22 mouse cellular contexts compared by ENCODE assay signal in genomic region chr17:83483784-83484183, GRCm38 (mm10). TPM values are rescaled to one million over a fixed set of nuclear protein-coding genes. Genes with fewer than 3 reads are reported as not detected.
DNase-seq lines count a peak whose midpoint lies in the region; ATAC-seq and TF ChIP-seq lines count a peak whose summit lies in the region.
"Had no signal": no experiment of that assay in that cellular context is flagged by ENCODE, and none has a peak within 500 bp of the region (broad histone marks: within the 10 kb centered on the region; RNA-seq: fewer than 3 reads in every experiment).

No protein-coding gene starts in this region.

- no peaks in the 10 kb centered on the region for H3K27me3 ChIP-seq in liver, adult 2 months (ENCODE audit: control insufficient read depth, insufficient read depth, low read length)
- H3K27me3 ChIP-seq in liver, postnatal 0 days (ENCODE audit: insufficient read depth, low read length): no peaks in the 10 kb centered on the region
- H3K27me3 ChIP-seq in intestine, embryonic 16.5 days (replicated peaks; ENCODE audit: control insufficient read depth, insufficient read depth, low read length): no peaks in the 10 kb centered on the region
- H3K27me3 ChIP-seq in forebrain, embryonic 13.5 days: no peaks in the 10 kb centered on the region
- H3K27me3 ChIP-seq: heart, embryonic 15.5 days; hindbrain, embryonic 13.5 days; Patski had no signal

- 0 out of 2 replicates have a peak, but pooled peaks cover under 1% of the 10 kb centered on the region for H3K36me3 ChIP-seq in liver, adult 2 months (ENCODE audit: control insufficient read depth, insufficient read depth, low read length)
- peaks cover 4% of the 10 kb centered on the region; the same call in 1 of the 2 replicates for H3K36me3 ChIP-seq in liver, postnatal 0 days (replicated peaks; ENCODE audit: insufficient read depth, low read length)
- 0 out of 2 replicates have a peak, but pooled peaks cover 11% of the 10 kb centered on the region for H3K36me3 ChIP-seq in intestine, embryonic 16.5 days (ENCODE audit: control insufficient read depth, insufficient read depth, low read length)
- H3K36me3 ChIP-seq in forebrain, embryonic 13.5 days (ENCODE audit: poor library complexity, severe bottlenecking): peaks cover 27% of the 10 kb centered on the region

- H3K4me2 ChIP-seq in liver, postnatal 0 days (ENCODE audit: low read depth, low read length): no peak overlapping the region
- no peak overlapping the region for H3K4me2 ChIP-seq in intestine, embryonic 16.5 days (ENCODE audit: low read depth, low read length)
- H3K4me2 ChIP-seq in forebrain, embryonic 13.5 days: no peak overlapping the region
- H3K4me2 ChIP-seq: heart, embryonic 11.5 days; heart, embryonic 15.5 days; hindbrain, embryonic 13.5 days had no signal

- TF ChIP-seq CTCF in liver, adult 2 months (IDR thresholded peaks at IDR 0.05; ENCODE audit: low read depth, low read length): no peak
- no peak for TF ChIP-seq CTCF in liver, postnatal 0 days (IDR thresholded peaks at IDR 0.05; ENCODE audit: low read depth)

- no peak for TF ChIP-seq EP300 in liver, postnatal 0 days (IDR thresholded peaks at IDR 0.05; ENCODE audit: low read depth)

- ATAC-seq in liver, postnatal 0 days: no peak
- ATAC-seq in granulocyte monocyte progenitor cell, adult 5-6 weeks (replicated peaks; ENCODE audit: poor library complexity, severe bottlenecking): 0 out of 2 replicates have a peak, but pooled peaks have one; percentile 5
- peak; percentile 9; the same call in 1 of the 2 replicates for ATAC-seq in intestine, embryonic 16.5 days
- no peak for ATAC-seq in forebrain, embryonic 13.5 days
- ATAC-seq: forebrain, embryonic 14.5 days; hindbrain, postnatal 0 days; Patski had no signal

- peak overlapping the region; percentile 95 for H3K27ac ChIP-seq in liver, adult 2 months (replicated peaks; ENCODE audit: insufficient read depth, low read depth, low read length)
- H3K27ac ChIP-seq in liver, postnatal 0 days (ENCODE audit: low read depth): no peak overlapping the region
- H3K27ac ChIP-seq in intestine, embryonic 16.5 days (ENCODE audit: low read length): 0 out of 2 replicates have a peak overlapping the region, but pooled peaks have one; percentile 61
- no peak overlapping the region for H3K27ac ChIP-seq in forebrain, embryonic 13.5 days
- H3K27ac ChIP-seq: embryonic facial prominence, embryonic 10.5 days; heart, adult 2 months; heart, embryonic 15.5 days; hindbrain, embryonic 13.5 days; hindbrain, postnatal 0 days had no signal

- H3K79me2 ChIP-seq in liver, adult 2 months (ENCODE audit: control insufficient read depth, insufficient read depth, low read length): no peaks in the 10 kb centered on the region

- H3K4me3 ChIP-seq in liver, adult 2 months (ENCODE audit: insufficient read depth, low read depth, low read length): no peak overlapping the region
- H3K4me3 ChIP-seq in liver, postnatal 0 days (ENCODE audit: low read depth, low read length): no peak overlapping the region
- H3K4me3 ChIP-seq in intestine, embryonic 16.5 days (ENCODE audit: low read length): no peak overlapping the region
- no peak overlapping the region for H3K4me3 ChIP-seq in forebrain, embryonic 13.5 days
- H3K4me3 ChIP-seq: embryonic facial prominence, embryonic 10.5 days; heart, adult 2 months; heart, embryonic 15.5 days; hindbrain, embryonic 13.5 days had no signal

- H3K4me1 ChIP-seq in liver, adult 2 months (ENCODE audit: control insufficient read depth, insufficient read depth, low read length): peaks cover 5% of the 10 kb centered on the region; the same call in 1 of the 2 replicates
- H3K4me1 ChIP-seq in liver, postnatal 0 days (ENCODE audit: insufficient read depth): no peaks in the 10 kb centered on the region
- peaks cover 8% of the 10 kb centered on the region; the same call in 1 of the 2 replicates for H3K4me1 ChIP-seq in intestine, embryonic 16.5 days (ENCODE audit: control insufficient read depth, insufficient read depth, low read length)
- peaks cover 4% of the 10 kb centered on the region; the same call in 1 of the 2 replicates for H3K4me1 ChIP-seq in forebrain, embryonic 13.5 days
- H3K4me1 ChIP-seq: heart, embryonic 15.5 days had no signal

- H3K9ac ChIP-seq in liver, adult 2 months (ENCODE audit: low read depth, low read length): no peak overlapping the region
- no peak overlapping the region for H3K9ac ChIP-seq in liver, postnatal 0 days (replicated peaks)
- no peak overlapping the region for H3K9ac ChIP-seq in intestine, embryonic 16.5 days (ENCODE audit: low read depth, low read length)
- H3K9ac ChIP-seq in forebrain, embryonic 13.5 days: no peak overlapping the region
- H3K9ac ChIP-seq: heart, embryonic 15.5 days; hindbrain, embryonic 13.5 days had no signal

- TF ChIP-seq POLR2A in liver, adult 2 months (IDR thresholded peaks at IDR 0.05; ENCODE audit: extremely low read depth, insufficient read depth, low read length): no peak

- no peaks in the 10 kb centered on the region for H3K9me3 ChIP-seq in liver, postnatal 0 days (ENCODE audit: low read length)
- no peaks in the 10 kb centered on the region for H3K9me3 ChIP-seq in intestine, embryonic 16.5 days (ENCODE audit: control insufficient read depth, low read length)
- H3K9me3 ChIP-seq in forebrain, embryonic 13.5 days (replicated peaks): no peaks in the 10 kb centered on the region
- H3K9me3 ChIP-seq: embryonic facial prominence, embryonic 10.5 days; heart, embryonic 15.5 days; hindbrain, embryonic 13.5 days had no signal

- no peak for DNase-seq in liver, adult 2 months (ENCODE audit: extremely low read depth, low read depth, low spot score)
- no peak for DNase-seq in liver, postnatal 0 days
- peak; percentile 8 for DNase-seq in CD4-positive, CD25-positive, alpha-beta regulatory T cell, adult 2 months (ENCODE audit: low read depth, low spot score)
- DNase-seq in lung, postnatal 14 days: no peak
- DNase-seq in cerebellum, postnatal 36 days: no peak
- DNase-seq: adrenal gland, adult 2 months; adrenal gland, postnatal 25 days; cerebellum, adult 18-20 months; cerebellum, adult 9-11 months; gastrocnemius, postnatal 10 days; heart, adult 2 months; heart, postnatal 14 days had no signal

- 92% methylated on average over 2 of the region's 2 CpGs for WGBS in liver, adult 2 months
- 77% methylated on average over 2 of the region's 2 CpGs for WGBS in liver, postnatal 0 days (ENCODE audit: insufficient replicate concordance)
- WGBS in intestine, embryonic 16.5 days: 82% methylated on average over 2 of the region's 2 CpGs
- 77% methylated on average over 2 of the region's 2 CpGs for WGBS in forebrain, embryonic 13.5 days

RNA-seq across cellular contexts. Expression of gene Cox7a2l, which starts 33.3 kb away (rescaled TPM):
- total RNA-seq in liver, adult 2 months (2014; rRNA removed): 184 and 203 TPM in 2 replicates
- 88.8 and 114 TPM in 2 replicates for polyA plus RNA-seq in liver, adult 2 months (2012; rRNA removed)
- polyA plus RNA-seq in liver, postnatal 0 days (2015; fragmentation: Nextera tagmentation; extraction: Ambion mirVana): 112 and 119 TPM in 2 replicates
- total RNA-seq in granulocyte monocyte progenitor cell, adult 5-6 weeks (2014; fragmentation: Nextera tagmentation): 206 and 241 TPM in 2 replicates
- 194 and 229 TPM in 2 replicates for total RNA-seq in granulocyte monocyte progenitor cell, adult 5-6 weeks (2017)
- polyA plus RNA-seq in intestine, embryonic 16.5 days (2015; fragmentation: Nextera tagmentation; extraction: Ambion mirVana): 189 and 191 TPM in 2 replicates
- 180 and 182 TPM in 2 replicates for polyA plus RNA-seq in forebrain, embryonic 13.5 days (2015; fragmentation: Nextera tagmentation; extraction: Ambion mirVana)

Comparison
In these comparisons a context has a peak if more than half of its experiments do, and no peak if none do; other contexts are left out.
1. H3K27ac ChIP-seq: peak in liver, adult 2 months (single experiment) and intestine, embryonic 16.5 days (single experiment); none in liver, postnatal 0 days (single experiment) and forebrain, embryonic 13.5 days (single experiment).
2. ATAC-seq: peak in granulocyte monocyte progenitor cell, adult 5-6 weeks (single experiment) and intestine, embryonic 16.5 days (single experiment); none in liver, postnatal 0 days (single experiment) and forebrain, embryonic 13.5 days (single experiment).